Mouse (Mus musculus) ovary, adult 2 months (tissue): ENCODE data around the gene D5Ertd577e. TPM values are rescaled to one million over a fixed set of nuclear protein-coding genes. Genes with fewer than 3 reads are reported as not detected.

Experiments used
- polyA plus RNA-seq: library from polyadenylated mRNA; depleted of rRNA; stranded (reverse); fragments of >200 nt; gene quantifications from 2 replicates; pipeline ENCODE4 v1.2.3, GENCODE M21; 2012; rRNA removed

D5Ertd577e gene
- polyA plus RNA-seq: 0.06 and 0.12 TPM in 2 replicates

GRCm38 (mm10) chr5:95456506-95456905 lies at the start of gene D5Ertd577e:
Gene D5Ertd577e (plus strand): TSS chr5:95456806.

GRCm38 (mm10) chr5:95510458-95510857 lies 53.9 kb downstream of the D5Ertd577e start, which contains the start of gene Gm3286:
Gene Gm3286 (plus strand): TSS chr5:95510758.

Other genes with a start within 250 kb of the D5Ertd577e start
- gene Gm10424, start 184.0 kb upstream of the D5Ertd577e start, polyA plus RNA-seq: not detected in 2 replicates
- gene Gm3259, start 150.9 kb upstream of the D5Ertd577e start, polyA plus RNA-seq: 0.21 and 0.30 TPM in 2 replicates
- gene Gm3286, start 54.0 kb downstream of the D5Ertd577e start, polyA plus RNA-seq: 0.62 and 0.67 TPM in 2 replicates
- not detected in 2 replicates for gene Gm7971, start 138.1 kb downstream of the D5Ertd577e start, polyA plus RNA-seq